ENCODE assay signal across 8 mouse cellular contexts in genomic region chr1:58420961-58421360, GRCm38 (mm10). TPM values are rescaled to one million over a fixed set of nuclear protein-coding genes. Genes with fewer than 3 reads are reported as not detected.
DNase-seq lines count a peak whose midpoint lies in the region; ATAC-seq and TF ChIP-seq lines count a peak whose summit lies in the region.

No protein-coding gene starts in this region.

- H3K4me3 ChIP-seq in heart, postnatal 0 days (ENCODE audit: low read depth, low read length), result no peak overlapping the region
- H3K4me3 ChIP-seq in intestine, embryonic 15.5 days (replicated peaks), result no peak overlapping the region

- TF ChIP-seq EP300 in heart, postnatal 0 days (IDR thresholded peaks at IDR 0.05; ENCODE audit: low read depth), result no peak

- no peak overlapping the region for H3K9ac ChIP-seq in heart, postnatal 0 days (replicated peaks; ENCODE audit: low read depth, low read length)
- no peak overlapping the region for H3K9ac ChIP-seq in intestine, embryonic 15.5 days

- no peaks in the 10 kb centered on the region for H3K9me3 ChIP-seq in heart, postnatal 0 days (replicated peaks; ENCODE audit: control insufficient read depth, low read length)
- H3K9me3 ChIP-seq in intestine, embryonic 15.5 days, result no peaks in the 10 kb centered on the region

- no peak for ATAC-seq in heart, postnatal 0 days (ENCODE audit: insufficient read depth, low read depth)
- ATAC-seq in intestine, embryonic 15.5 days, result no peak
- no peak for ATAC-seq in frontal cortex, adult (ENCODE audit: low TSS enrichment)

- no peaks in the 10 kb centered on the region for H3K27me3 ChIP-seq in heart, postnatal 0 days (ENCODE audit: control insufficient read depth, insufficient read depth, low read length)
- no peaks in the 10 kb centered on the region for H3K27me3 ChIP-seq in intestine, embryonic 15.5 days (replicated peaks)

- no peak for TF ChIP-seq CTCF in heart, postnatal 0 days (IDR thresholded peaks at IDR 0.05; ENCODE audit: low read depth)

- no peak overlapping the region for H3K27ac ChIP-seq in heart, postnatal 0 days (ENCODE audit: low read depth)
- H3K27ac ChIP-seq in intestine, embryonic 15.5 days, result no peak overlapping the region

- intact Hi-C loops in heart, postnatal 25 days (cut with DNase I), result no loop called here

- peaks cover 10% of the 10 kb centered on the region for H3K4me1 ChIP-seq in heart, postnatal 0 days (ENCODE audit: control insufficient read depth, insufficient read depth)
- peaks cover 12% of the 10 kb centered on the region; the same call in 1 of the 2 replicates for H3K4me1 ChIP-seq in intestine, embryonic 15.5 days (replicated peaks)

- 25% methylated on average over 7 of the region's 7 CpGs for WGBS in heart, postnatal 0 days
- WGBS in intestine, embryonic 15.5 days, result 39% methylated on average over 7 of the region's 7 CpGs

- DNase-seq in heart, postnatal 0 days (ENCODE audit: low spot score), result peak; percentile 29
- DNase-seq in heart, postnatal 25 days (ENCODE audit: low spot score), result no peak
- peak; percentile 55 for DNase-seq in 3T3-L1 (ENCODE audit: low read depth, low spot score)
- DNase-seq in T-cell, adult 2 months (ENCODE audit: low spot score), result peak; percentile 45
- no peak for DNase-seq in adrenal gland, adult 2 months
- no peak for DNase-seq in right cerebral cortex, postnatal 14 days

- peaks cover 52% of the 10 kb centered on the region for H3K36me3 ChIP-seq in heart, postnatal 0 days (replicated peaks; ENCODE audit: control insufficient read depth, insufficient read depth, low read length)
- peaks cover 21% of the 10 kb centered on the region; the same call in 1 of the 2 replicates for H3K36me3 ChIP-seq in intestine, embryonic 15.5 days

- H3K4me2 ChIP-seq in heart, postnatal 0 days (ENCODE audit: low read depth, low read length), result peak overlapping the region; percentile 24
- H3K4me2 ChIP-seq in intestine, embryonic 15.5 days (replicated peaks), result peak overlapping the region; percentile 71

RNA-seq across cellular contexts. Expression of gene Clk1, which starts 2.9 kb away (rescaled TPM):
- total RNA-seq in heart, postnatal 0 days (2014; rRNA removed; ENCODE audit: low replicate concordance), result 59.3 and 100 TPM in 2 replicates
- polyA plus RNA-seq in heart, postnatal 0 days (2015; fragmentation: Nextera tagmentation; extraction: Ambion mirVana), result 105 and 108 TPM in 2 replicates
- total RNA-seq in heart, postnatal 25 days (2021), result 10 to 100 TPM; 53.1 to 59.9 TPM
- polyA plus RNA-seq in intestine, embryonic 15.5 days (2015; fragmentation: Nextera tagmentation; extraction: Ambion mirVana), result 153 and 157 TPM in 2 replicates
- total RNA-seq in adrenal gland, adult 2 months (2021), result 100 to 1,000 TPM; 120 to 159 TPM
- polyA plus RNA-seq in adrenal gland, adult 2 months (2012; rRNA removed), result 9.9 and 10.7 TPM in 2 replicates

RNA-seq across cellular contexts. Expression of gene Nif3l1, which starts 24.0 kb away (rescaled TPM):
- 9.0 and 43.8 TPM in 2 replicates for total RNA-seq in heart, postnatal 0 days (2014; rRNA removed; ENCODE audit: low replicate concordance)
- 16.1 and 16.2 TPM in 2 replicates for polyA plus RNA-seq in heart, postnatal 0 days (2015; fragmentation: Nextera tagmentation; extraction: Ambion mirVana)
- total RNA-seq in heart, postnatal 25 days (2021), result 10 to 100 TPM; 12.1 to 14.2 TPM
- 38.0 and 43.4 TPM in 2 replicates for polyA plus RNA-seq in intestine, embryonic 15.5 days (2015; fragmentation: Nextera tagmentation; extraction: Ambion mirVana)
- total RNA-seq in adrenal gland, adult 2 months (2021), result 10 to 100 TPM; 21.6 to 21.7 TPM
- polyA plus RNA-seq in adrenal gland, adult 2 months (2012; rRNA removed), result 11.1 and 12.2 TPM in 2 replicates

RNA-seq across cellular contexts. Expression of gene Ppil3, which starts 24.3 kb away (rescaled TPM):
- total RNA-seq in heart, postnatal 0 days (2014; rRNA removed; ENCODE audit: low replicate concordance), result 8.7 and 15.2 TPM in 2 replicates
- polyA plus RNA-seq in heart, postnatal 0 days (2015; fragmentation: Nextera tagmentation; extraction: Ambion mirVana), result 27.1 and 27.9 TPM in 2 replicates
- total RNA-seq in heart, postnatal 25 days (2021), result 10 to 100 TPM; 17.5 to 19.3 TPM
- 46.0 and 49.6 TPM in 2 replicates for polyA plus RNA-seq in intestine, embryonic 15.5 days (2015; fragmentation: Nextera tagmentation; extraction: Ambion mirVana)
- 10 to 100 TPM; 27.1 to 34.5 TPM for total RNA-seq in adrenal gland, adult 2 months (2021)
- 10.0 and 10.7 TPM in 2 replicates for polyA plus RNA-seq in adrenal gland, adult 2 months (2012; rRNA removed)

RNA-seq across cellular contexts. Expression of gene Bzw1, which starts 28.3 kb away (rescaled TPM):
- 59.3 and 74.6 TPM in 2 replicates for total RNA-seq in heart, postnatal 0 days (2014; rRNA removed; ENCODE audit: low replicate concordance)
- 158 and 163 TPM in 2 replicates for polyA plus RNA-seq in heart, postnatal 0 days (2015; fragmentation: Nextera tagmentation; extraction: Ambion mirVana)
- total RNA-seq in heart, postnatal 25 days (2021), result 10 to 100 TPM; 62.7 to 75.9 TPM
- polyA plus RNA-seq in intestine, embryonic 15.5 days (2015; fragmentation: Nextera tagmentation; extraction: Ambion mirVana), result 294 and 358 TPM in 2 replicates
- 100 to 1,000 TPM; 125 to 134 TPM for total RNA-seq in adrenal gland, adult 2 months (2021)
- 5.6 and 7.5 TPM in 2 replicates for polyA plus RNA-seq in adrenal gland, adult 2 months (2012; rRNA removed)

Comparison
In these comparisons a context has a peak if more than half of its experiments do, and no peak if none do; other contexts are left out.
1. DNase-seq: peak in heart, postnatal 0 days (single experiment), 3T3-L1 (single experiment) and T-cell, adult 2 months (single experiment); none in heart, postnatal 25 days (single experiment), adrenal gland, adult 2 months (single experiment) and right cerebral cortex, postnatal 14 days (single experiment).